Mouse (Mus musculus): ENCODE data around the gene Olfr791. TPM values are rescaled to one million over a fixed set of nuclear protein-coding genes. Genes with fewer than 3 reads are reported as not detected.

Gene Olfr791
- total RNA-seq (2021), result not detected in 2 replicates
- long read RNA-seq, experiment 1, result 0 reads
- long read RNA-seq, experiment 2, result 0 reads

GRCm38 (mm10) chr10:129521492-129521891 lies at the start of gene Olfr791:
Gene Olfr791, plus strand, starts transcription at chr10:129521792.
- no peak for DNase-seq

DNA sequence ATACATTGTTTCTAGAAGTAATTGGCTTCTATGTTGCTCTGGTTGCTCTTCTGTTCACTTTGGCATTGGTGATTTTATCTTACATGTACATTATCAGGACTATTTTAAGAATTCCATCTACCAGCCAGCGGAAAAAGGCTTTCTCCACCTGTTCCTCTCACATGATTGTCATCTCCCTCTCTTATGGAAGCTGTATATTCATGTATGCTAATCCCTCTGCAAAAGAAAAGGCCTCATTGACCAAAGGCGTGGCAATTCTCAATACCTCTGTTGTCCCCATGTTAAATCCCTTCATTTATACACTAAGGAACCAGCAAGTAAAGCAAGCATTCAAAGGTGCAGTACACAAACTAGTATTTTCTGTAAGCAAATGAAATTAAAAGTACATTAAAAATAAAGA lies 48.3 kb upstream of the Olfr791 start:
- DNase-seq, result no peak

GRCm38 (mm10) chr10:129473723-129474122 lies 47.9 kb upstream of the Olfr791 start:
- no peak for DNase-seq

DNA sequence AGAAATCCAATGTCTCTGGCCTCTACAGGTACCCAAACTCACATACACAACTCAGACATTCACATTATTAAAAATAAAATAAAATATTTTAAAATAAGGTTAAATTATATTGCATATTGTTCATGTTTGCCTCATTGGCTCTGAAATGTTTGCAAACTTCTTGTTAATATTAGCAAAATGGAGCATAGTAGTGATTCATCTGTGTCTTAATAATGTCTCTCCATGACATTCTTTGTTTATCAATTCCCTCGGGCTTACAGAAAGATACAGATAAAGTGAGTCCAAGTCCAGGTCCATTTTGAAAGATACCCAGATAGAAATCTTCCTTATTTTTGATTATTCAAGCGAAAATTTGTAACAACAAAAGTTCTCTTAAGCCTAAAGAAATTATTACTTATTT lies 37.1 kb upstream of the Olfr791 start, which contains the start of gene Olfr789:
TSS of gene Olfr789 (plus strand) at position 301 of the 400 bp plus-strand sequence.
- no peak for DNase-seq

DNA sequence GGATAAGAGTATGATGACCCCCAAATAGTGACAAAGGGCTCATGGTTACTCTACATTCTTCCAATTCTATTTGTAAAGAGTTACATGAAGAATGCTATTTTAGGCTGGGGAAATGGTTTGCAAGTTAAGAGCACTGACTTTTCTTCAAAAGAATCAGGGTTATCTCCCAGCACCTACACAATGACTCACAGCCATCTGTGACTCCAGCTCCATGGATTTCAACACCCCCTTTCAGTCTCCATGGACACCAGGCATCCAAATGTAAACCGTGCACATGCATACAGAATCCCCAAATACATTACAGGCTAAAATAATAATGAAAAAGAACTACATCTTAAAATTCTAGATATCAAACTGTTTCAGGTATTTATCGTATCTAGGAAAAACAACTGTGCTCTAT lies 31.5 kb upstream of the Olfr791 start:
- DNase-seq, result no peak

DNA sequence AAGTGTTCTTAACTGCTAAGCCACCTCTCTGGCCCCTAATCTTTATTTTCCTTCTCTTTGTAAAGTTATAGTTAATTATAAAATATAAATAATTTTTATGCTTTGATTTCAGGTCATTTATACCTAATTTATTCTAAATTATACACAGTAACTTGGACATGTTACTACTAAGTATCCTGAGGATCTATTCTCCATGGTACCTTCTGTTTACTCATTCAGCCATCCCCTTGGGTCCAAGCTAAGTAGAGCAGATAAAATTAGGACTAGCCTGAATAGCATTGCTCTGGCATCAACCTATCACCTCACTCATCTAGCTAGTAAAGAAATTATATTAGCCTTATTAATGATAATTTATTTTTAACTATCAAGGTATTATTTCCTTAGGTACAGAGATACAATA lies 23.4 kb upstream of the Olfr791 start, which contains the start of gene Olfr790:
TSS of gene Olfr790 (plus strand) at position 301 of the 400 bp plus-strand sequence.
- no peak for DNase-seq

DNA sequence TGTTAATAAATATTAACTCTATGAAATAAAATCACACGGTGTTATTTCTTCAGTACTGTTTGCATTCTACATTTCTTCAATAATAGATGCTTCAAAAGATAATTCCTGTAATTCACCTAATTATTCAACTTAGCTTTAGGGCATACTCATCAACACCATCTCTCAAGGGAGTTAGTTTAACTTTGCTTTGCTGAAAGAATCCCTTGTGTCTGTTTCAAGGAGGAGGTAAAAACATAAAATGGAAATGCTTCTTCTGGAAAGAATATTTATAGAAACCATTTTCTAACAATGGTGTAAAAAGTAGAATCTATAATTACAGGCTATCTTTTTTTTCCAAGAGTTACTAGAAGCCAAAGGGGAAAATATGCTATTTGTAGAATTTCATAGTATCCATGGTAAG lies 17.3 kb downstream of the Olfr791 start, which contains the start of gene Olfr792:
TSS of gene Olfr792 (plus strand) at position 301 of the 400 bp plus-strand sequence.
- no peak for DNase-seq

DNA sequence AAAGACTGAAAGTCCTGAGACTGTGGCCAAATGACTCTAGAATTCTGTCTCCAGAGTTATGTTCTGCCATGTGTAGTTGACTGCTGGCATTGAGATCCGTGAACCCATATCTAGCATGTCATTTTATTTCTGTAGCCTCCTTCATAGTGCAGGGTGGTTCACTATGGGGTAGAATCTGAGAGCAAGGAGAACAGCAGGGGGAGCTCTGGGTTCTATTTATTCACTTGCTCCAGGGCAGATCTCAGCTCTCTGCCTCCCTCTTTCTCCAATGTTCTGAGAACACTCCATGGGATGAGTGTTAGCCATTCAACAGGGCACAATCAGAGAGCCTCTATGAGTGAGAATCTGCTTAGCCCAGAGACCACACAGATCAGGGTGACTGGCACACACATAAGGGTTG lies 27.8 kb downstream of the Olfr791 start:
- peak; percentile 5 for DNase-seq

GRCm38 (mm10) chr10:129567355-129567754 lies 45.8 kb downstream of the Olfr791 start, which contains the start of gene Olfr794:
Gene Olfr794, plus strand, starts transcription at chr10:129567655.
- no peak for DNase-seq

- DNase-seq, result no peak
These were observed 55.5 kb downstream of the Olfr791 start for GRCm38 (mm10) chr10:129577066-129577465.

Other genes with a start within 250 kb of the Olfr791 start
- gene Olfr780, start 203.7 kb upstream of the Olfr791 start, total RNA-seq (2021), result not detected in 2 replicates
- gene Olfr781, start 192.9 kb upstream of the Olfr791 start, total RNA-seq (2021), result not detected in 2 replicates
- not detected in 2 replicates for gene Olfr782, start 172.9 kb upstream of the Olfr791 start, total RNA-seq (2021)
- not detected in 2 replicates for gene Olfr784, start 137.7 kb upstream of the Olfr791 start, total RNA-seq (2021)
- gene Olfr785, start 116.4 kb upstream of the Olfr791 start, total RNA-seq (2021), result not detected in 2 replicates
- not detected in 2 replicates for gene Olfr786, start 94.5 kb upstream of the Olfr791 start, total RNA-seq (2021)
- gene Olfr787, start 59.9 kb upstream of the Olfr791 start, total RNA-seq (2021), result not detected in 2 replicates
- gene Olfr788, start 50.8 kb upstream of the Olfr791 start, total RNA-seq (2021), result not detected in 2 replicates
- not detected in 2 replicates for gene Olfr789, start 37.0 kb upstream of the Olfr791 start, total RNA-seq (2021)
- not detected in 2 replicates for gene Olfr790, start 23.3 kb upstream of the Olfr791 start, total RNA-seq (2021)
- not detected in 2 replicates for gene Olfr792, start 17.4 kb downstream of the Olfr791 start, total RNA-seq (2021)
- not detected in 2 replicates for gene Olfr794, start 45.9 kb downstream of the Olfr791 start, total RNA-seq (2021)
- gene Olfr796, start 90.8 kb downstream of the Olfr791 start, total RNA-seq (2021), result not detected in 2 replicates
- gene Olfr798, start 106.1 kb downstream of the Olfr791 start, total RNA-seq (2021), result not detected in 2 replicates
- gene Olfr799, start 115.7 kb downstream of the Olfr791 start, total RNA-seq (2021), result not detected in 2 replicates
- not detected in 2 replicates for gene Olfr800, start 135.9 kb downstream of the Olfr791 start, total RNA-seq (2021)
- gene Olfr801, start 152.1 kb downstream of the Olfr791 start, total RNA-seq (2021), result not detected in 2 replicates
- gene Olfr802, start 166.4 kb downstream of the Olfr791 start, total RNA-seq (2021), result not detected in 2 replicates
- gene Olfr803, start 172.5 kb downstream of the Olfr791 start, total RNA-seq (2021), result not detected in 2 replicates
- gene Olfr804, start 181.4 kb downstream of the Olfr791 start, total RNA-seq (2021), result not detected in 2 replicates
- gene Olfr805, start 207.6 kb downstream of the Olfr791 start, total RNA-seq (2021), result not detected in 2 replicates
- not detected in 2 replicates for gene Olfr806, start 220.1 kb downstream of the Olfr791 start, total RNA-seq (2021)
- gene Olfr807, start 236.0 kb downstream of the Olfr791 start, total RNA-seq (2021), result not detected in 2 replicates
- not detected in 2 replicates for gene Olfr808, start 243.7 kb downstream of the Olfr791 start, total RNA-seq (2021)